8 mouse cellular contexts compared by ENCODE assay signal in genomic region chr13:31915748-31916147, GRCm38 (mm10).
DNase-seq lines count a peak whose midpoint lies in the region; ATAC-seq and TF ChIP-seq lines count a peak whose summit lies in the region.
"Had no signal": no experiment of that assay in that cellular context is flagged by ENCODE, and none has a peak within 500 bp of the region (broad histone marks: within the 10 kb centered on the region; RNA-seq: fewer than 3 reads in every experiment).

No protein-coding gene starts in this region.

- no peak for DNase-seq in lung, postnatal 14 days
- peak; percentile 56 for DNase-seq in Muller cell, postnatal 12 days (ENCODE audit: inconsistent ontology term)
- DNase-seq in limb, embryonic 10.5 days (ENCODE audit: low spot score), result peak; percentile 35
- no peak for DNase-seq in forebrain, postnatal 0 days
- DNase-seq: cerebellum, adult 9-10 months had no signal

- no peaks in the 10 kb centered on the region for H3K36me3 ChIP-seq in lung, embryonic 16.5 days (ENCODE audit: control insufficient read depth, insufficient read depth, low read length)
- no peaks in the 10 kb centered on the region for H3K36me3 ChIP-seq in heart, embryonic 11.5 days (ENCODE audit: control insufficient read depth, insufficient read depth, low read length)
- no peaks in the 10 kb centered on the region for H3K36me3 ChIP-seq in limb, embryonic 10.5 days
- H3K36me3 ChIP-seq in forebrain, postnatal 0 days (ENCODE audit: insufficient read depth), result no peaks in the 10 kb centered on the region

- H3K9ac ChIP-seq in lung, embryonic 16.5 days (ENCODE audit: low read length), result no peak overlapping the region
- H3K9ac ChIP-seq in heart, embryonic 11.5 days (ENCODE audit: low read depth, low read length), result no peak overlapping the region
- no peak overlapping the region for H3K9ac ChIP-seq in forebrain, postnatal 0 days

- 64% methylated on average over 6 of the region's 6 CpGs for WGBS in lung, embryonic 16.5 days
- 62% methylated on average over 6 of the region's 6 CpGs for WGBS in heart, embryonic 11.5 days (ENCODE audit: insufficient replicate concordance)
- 64% methylated on average over 6 of the region's 6 CpGs for WGBS in limb, embryonic 10.5 days
- WGBS in forebrain, postnatal 0 days, result 82% methylated on average over 6 of the region's 6 CpGs

- H3K4me3 ChIP-seq in lung, embryonic 16.5 days (ENCODE audit: low read length), result no peak overlapping the region
- no peak overlapping the region for H3K4me3 ChIP-seq in heart, embryonic 11.5 days (ENCODE audit: low read depth, low read length)
- H3K4me3 ChIP-seq in limb, embryonic 10.5 days, result no peak overlapping the region
- H3K4me3 ChIP-seq in forebrain, postnatal 0 days (ENCODE audit: low read depth, low read length), result no peak overlapping the region

- no peak for TF ChIP-seq CTCF in forebrain, postnatal 0 days (IDR thresholded peaks at IDR 0.05; ENCODE audit: low read depth)

- H3K4me1 ChIP-seq in lung, embryonic 16.5 days (replicated peaks; ENCODE audit: control insufficient read depth, insufficient read depth, low read length), result no peaks in the 10 kb centered on the region; the same call in none of the 2 replicates
- H3K4me1 ChIP-seq in heart, embryonic 11.5 days (ENCODE audit: control insufficient read depth, insufficient read depth, low read length), result peaks cover 12% of the 10 kb centered on the region
- H3K4me1 ChIP-seq in limb, embryonic 10.5 days, result peaks cover 32% of the 10 kb centered on the region
- no peaks in the 10 kb centered on the region for H3K4me1 ChIP-seq in forebrain, postnatal 0 days (ENCODE audit: insufficient read depth)

- 0 out of 2 replicates have a peak, but pooled peaks have one; percentile 34 for ATAC-seq in lung, embryonic 16.5 days (ENCODE audit: low read depth)
- 0 out of 2 replicates have a peak, but pooled peaks have one; percentile 35 for ATAC-seq in heart, embryonic 11.5 days (replicated peaks; ENCODE audit: insufficient number of reproducible peaks, low FRiP score, low TSS enrichment)
- no peak for ATAC-seq in inflammation-experienced regulatory T-cells, adult 6 months
- no peak for ATAC-seq in forebrain, postnatal 0 days

- H3K27me3 ChIP-seq in lung, embryonic 16.5 days (ENCODE audit: control insufficient read depth, insufficient read depth, low read depth, low read length), result peaks cover 22% of the 10 kb centered on the region
- H3K27me3 ChIP-seq in heart, embryonic 11.5 days (ENCODE audit: control insufficient read depth, insufficient read depth, low read length), result no peaks in the 10 kb centered on the region
- peaks cover 55% of the 10 kb centered on the region for H3K27me3 ChIP-seq in limb, embryonic 10.5 days (ENCODE audit: low read depth, poor library complexity, severe bottlenecking)
- H3K27me3 ChIP-seq in forebrain, postnatal 0 days (ENCODE audit: insufficient read depth, low read length), result no peaks in the 10 kb centered on the region

- no peak overlapping the region for H3K27ac ChIP-seq in lung, embryonic 16.5 days (ENCODE audit: low read length)
- H3K27ac ChIP-seq in heart, embryonic 11.5 days (ENCODE audit: low read depth, low read length), result no peak overlapping the region
- no peak overlapping the region for H3K27ac ChIP-seq in limb, embryonic 10.5 days
- no peak overlapping the region for H3K27ac ChIP-seq in forebrain, postnatal 0 days (ENCODE audit: low read depth, low read length)

- no peak overlapping the region for H3K4me2 ChIP-seq in lung, embryonic 16.5 days (ENCODE audit: low read depth, low read length)
- H3K4me2 ChIP-seq in heart, embryonic 11.5 days, result no peak overlapping the region
- no peak overlapping the region for H3K4me2 ChIP-seq in forebrain, postnatal 0 days (ENCODE audit: low read depth)

- H3K9me3 ChIP-seq in lung, embryonic 16.5 days (ENCODE audit: control insufficient read depth, low read length), result no peaks in the 10 kb centered on the region
- no peaks in the 10 kb centered on the region for H3K9me3 ChIP-seq in heart, embryonic 11.5 days (replicated peaks; ENCODE audit: control insufficient read depth, low read length)
- no peaks in the 10 kb centered on the region for H3K9me3 ChIP-seq in limb, embryonic 10.5 days (replicated peaks)
- no peaks in the 10 kb centered on the region for H3K9me3 ChIP-seq in forebrain, postnatal 0 days (ENCODE audit: low read length)

Comparison
In these comparisons a context has a peak if more than half of its experiments do, and no peak if none do; other contexts are left out.
1. ATAC-seq: peak in lung, embryonic 16.5 days (single experiment) and heart, embryonic 11.5 days (single experiment); none in inflammation-experienced regulatory T-cells, adult 6 months (single experiment) and forebrain, postnatal 0 days (single experiment).
2. DNase-seq: peak in Muller cell, postnatal 12 days (single experiment) and limb, embryonic 10.5 days (single experiment); none in lung, postnatal 14 days (single experiment) and forebrain, postnatal 0 days (single experiment).